Mouse (Mus musculus): ENCODE data around the gene Stard13. TPM values are rescaled to one million over a fixed set of nuclear protein-coding genes. Genes with fewer than 3 reads are reported as not detected.

Gene Stard13
- polyA plus RNA-seq, 1 experiment from 2014 or later, result 3.7 TPM

DNA sequence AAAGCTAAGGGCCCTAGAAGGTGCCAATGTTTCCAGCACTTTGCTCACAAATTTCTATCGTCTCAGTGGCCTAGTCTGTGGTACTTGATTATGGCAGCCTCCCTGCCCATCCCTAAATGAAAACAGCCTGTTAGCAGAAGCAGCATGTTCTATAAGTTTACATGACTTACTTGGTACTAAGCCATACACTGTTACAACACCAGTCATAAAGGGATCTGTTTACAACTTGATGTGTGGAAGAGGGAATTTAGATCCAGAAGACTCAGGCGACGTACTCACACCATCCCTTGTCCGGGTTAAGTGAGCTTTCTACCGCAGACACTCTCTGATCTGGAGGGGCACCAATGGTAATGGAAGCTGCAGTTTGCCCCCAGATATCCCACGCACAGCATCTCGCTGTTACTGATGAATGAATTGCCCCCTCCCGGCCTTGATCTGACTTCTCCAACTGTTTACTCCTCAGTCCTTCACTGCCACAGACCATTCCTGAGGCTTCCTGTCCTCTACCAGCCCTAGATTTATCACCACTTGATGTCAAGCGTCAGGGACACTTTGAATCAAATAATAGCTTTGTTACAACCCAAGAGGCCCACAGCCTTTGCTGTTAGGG is 53.4 kb downstream of the Stard13 start:
- Histone ChIP-seq H3K9ac (ENCODE audit: low read depth, low read length) (no peak overlapping the region), H3K36me3 (ENCODE audit: control insufficient read depth, insufficient read depth) (no peaks in the 10 kb centered on the region), H3K4me1 (replicated peaks; ENCODE audit: control insufficient read depth, insufficient read depth, low read length) (peaks cover 6% of the 10 kb centered on the region), H3K27me3 (replicated peaks; ENCODE audit: control insufficient read depth, insufficient read depth, low read length) (no peaks in the 10 kb centered on the region), H3K4me2 (replicated peaks; ENCODE audit: low read depth) (no peak overlapping the region), H3K27ac (ENCODE audit: low read depth, low read length) (no peak overlapping the region), H3K4me3 (ENCODE audit: low read depth, low read length) (no peak overlapping the region), H3K9me3 (ENCODE audit: control insufficient read depth) (no peaks in the 10 kb centered on the region)
- no peak for ATAC-seq
- whole genome bisulfite sequencing, result 71% methylated on average over 9 of the region's 9 CpGs
- TF ChIP-seq CTCF (IDR thresholded peaks at IDR 0.05; ENCODE audit: low read depth), result no peak

DNA sequence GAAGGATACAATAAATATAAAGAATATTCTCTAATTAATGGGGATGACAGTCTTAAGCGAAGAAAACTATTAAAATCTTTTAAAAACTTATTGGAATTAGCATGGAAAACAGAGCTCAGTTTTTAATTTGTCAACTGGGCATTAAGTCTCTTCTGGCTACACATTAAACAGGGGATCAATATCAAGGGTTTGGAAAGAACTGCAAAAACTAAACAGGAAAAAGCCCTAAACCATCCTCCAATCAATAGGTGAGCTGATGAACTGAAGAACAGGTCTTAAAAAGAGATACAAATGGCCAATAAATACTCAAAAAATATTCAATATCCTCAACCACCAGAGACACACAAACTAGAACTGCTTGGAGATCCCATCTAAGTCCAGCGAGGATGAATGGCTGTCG is 56.5 kb downstream of the Stard13 start:
- Histone ChIP-seq H3K9ac (ENCODE audit: low read depth, low read length) (no peak overlapping the region), H3K4me1 (replicated peaks; ENCODE audit: control insufficient read depth, insufficient read depth, low read length) (peaks cover 7% of the 10 kb centered on the region), H3K4me2 (replicated peaks; ENCODE audit: low read depth) (no peak overlapping the region), H3K36me3 (ENCODE audit: control insufficient read depth, insufficient read depth) (no peaks in the 10 kb centered on the region), H3K27me3 (replicated peaks; ENCODE audit: control insufficient read depth, insufficient read depth, low read length) (no peaks in the 10 kb centered on the region), H3K27ac (ENCODE audit: low read depth, low read length) (no peak overlapping the region), H3K9me3 (ENCODE audit: control insufficient read depth) (no peaks in the 10 kb centered on the region), H3K4me3 (ENCODE audit: low read depth, low read length) (no peak overlapping the region)
- 87% methylated on average over 3 of the region's 3 CpGs for WGBS
- ATAC-seq, result no peak
- no peak for TF ChIP-seq CTCF (IDR thresholded peaks at IDR 0.05; ENCODE audit: low read depth)

DNA sequence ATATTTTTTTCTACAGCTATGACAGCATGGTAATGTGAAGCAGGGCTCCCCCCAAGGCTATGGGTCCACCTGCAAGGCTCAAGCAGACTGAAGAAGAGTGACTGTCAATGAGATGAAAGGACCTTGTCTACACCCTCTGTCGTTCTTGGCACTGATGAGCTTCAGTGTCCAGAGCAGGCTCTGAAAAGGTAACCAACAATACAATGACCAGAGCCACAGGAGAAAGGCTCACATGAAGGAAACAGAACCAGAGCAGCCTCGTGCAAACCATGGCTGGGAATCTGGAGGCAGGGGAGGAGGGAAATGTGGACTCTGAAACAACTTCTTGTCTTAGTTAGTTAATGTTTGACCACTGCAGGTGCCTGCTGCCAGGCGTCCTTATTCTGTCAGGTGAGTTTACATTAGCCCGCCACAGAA is 57.7 kb downstream of the Stard13 start:
- ATAC-seq, result peak; percentile 92
- Histone ChIP-seq H3K27ac (ENCODE audit: low read depth, low read length) (peak overlapping the region; percentile 47; the same call in 1 of the 2 replicates), H3K4me1 (replicated peaks; ENCODE audit: control insufficient read depth, insufficient read depth, low read length) (peaks cover 7% of the 10 kb centered on the region), H3K27me3 (replicated peaks; ENCODE audit: control insufficient read depth, insufficient read depth, low read length) (no peaks in the 10 kb centered on the region), H3K36me3 (ENCODE audit: control insufficient read depth, insufficient read depth) (no peaks in the 10 kb centered on the region), H3K4me3 (ENCODE audit: low read depth, low read length) (no peak overlapping the region), H3K9me3 (ENCODE audit: control insufficient read depth) (no peaks in the 10 kb centered on the region), H3K4me2 (replicated peaks; ENCODE audit: low read depth) (no peak overlapping the region), H3K9ac (ENCODE audit: low read depth, low read length) (no peak overlapping the region)
- TF ChIP-seq CTCF (IDR thresholded peaks at IDR 0.05; ENCODE audit: low read depth), result no peak
- 26% methylated on average over 4 of the region's 4 CpGs for WGBS

DNA sequence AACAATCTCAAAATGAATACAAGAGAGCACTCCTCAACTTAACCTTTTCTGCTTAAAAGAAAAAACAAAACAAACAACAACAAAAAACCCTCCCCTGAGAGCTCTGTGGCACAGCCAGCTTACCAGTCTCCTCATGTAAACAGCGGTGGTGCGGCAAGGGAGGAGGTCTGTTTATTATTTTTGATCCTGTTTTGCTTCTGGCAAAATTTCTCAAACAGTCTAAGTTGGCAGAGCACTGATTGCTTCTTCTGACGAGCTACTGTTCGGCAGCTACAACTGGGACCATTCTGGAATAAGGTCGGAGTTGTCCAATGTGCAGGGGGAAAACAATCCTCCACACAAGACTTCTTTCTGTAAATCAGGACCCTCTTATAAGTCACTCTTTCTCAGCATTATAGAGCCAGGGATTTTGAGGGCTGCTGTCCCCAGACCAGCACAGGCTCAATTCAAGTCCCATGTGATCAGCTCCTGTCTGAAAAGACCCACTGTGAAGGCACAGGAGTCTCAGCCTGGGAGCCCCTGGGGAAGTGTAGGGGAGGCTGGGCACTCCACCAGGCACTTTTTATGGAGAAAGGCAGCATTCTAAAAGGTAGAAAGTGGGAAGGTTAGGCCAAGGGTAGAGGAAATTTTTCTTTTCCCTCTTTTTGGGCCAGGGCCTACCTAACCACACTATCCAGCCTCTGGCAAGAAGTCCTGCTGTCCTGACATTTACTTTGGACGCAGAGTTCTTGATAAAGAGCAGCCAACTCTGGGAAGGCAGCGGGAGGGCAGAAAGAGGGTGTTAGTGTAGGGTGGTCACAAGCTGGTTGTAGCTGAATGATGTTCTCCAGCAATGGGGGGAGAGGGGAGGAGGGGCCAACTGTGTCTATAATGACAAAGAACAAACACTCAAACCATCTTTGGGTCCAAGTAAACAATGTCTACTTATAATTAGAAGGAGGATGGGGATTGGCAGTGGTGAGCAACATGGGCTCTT is 58.9 kb downstream of the Stard13 start:
- Histone ChIP-seq H3K9me3 (ENCODE audit: control insufficient read depth) (no peaks in the 10 kb centered on the region), H3K4me3 (ENCODE audit: low read depth, low read length) (no peak overlapping the region), H3K27ac (ENCODE audit: low read depth, low read length) (no peak overlapping the region), H3K9ac (ENCODE audit: low read depth, low read length) (no peak overlapping the region), H3K36me3 (ENCODE audit: control insufficient read depth, insufficient read depth) (no peaks in the 10 kb centered on the region), H3K4me1 (replicated peaks; ENCODE audit: control insufficient read depth, insufficient read depth, low read length) (peaks cover 7% of the 10 kb centered on the region), H3K27me3 (replicated peaks; ENCODE audit: control insufficient read depth, insufficient read depth, low read length) (no peaks in the 10 kb centered on the region), H3K4me2 (replicated peaks; ENCODE audit: low read depth) (no peak overlapping the region)
- WGBS, result 70% methylated on average over 7 of the region's 7 CpGs
- TF ChIP-seq CTCF (IDR thresholded peaks at IDR 0.05; ENCODE audit: low read depth), result no peak
- no peak for ATAC-seq

DNA sequence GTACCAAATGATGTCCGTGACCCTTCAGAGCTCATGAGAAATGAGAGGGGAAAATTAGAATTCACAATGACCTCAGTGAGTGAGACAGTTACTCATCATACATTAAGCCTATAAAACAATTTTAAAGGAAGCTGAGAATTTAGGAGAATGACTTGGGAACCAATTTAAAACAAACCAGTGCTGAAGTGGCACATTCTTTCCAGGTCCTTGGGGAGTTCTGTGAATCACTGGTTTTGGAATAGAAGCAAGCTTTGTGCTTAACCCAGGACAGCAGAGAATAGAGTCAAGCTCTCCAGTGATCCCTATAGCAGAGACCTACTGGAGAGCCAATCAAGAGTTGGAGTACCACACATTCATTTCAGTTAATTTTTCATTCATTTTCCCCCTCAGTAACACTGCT is 59.9 kb downstream of the Stard13 start:
- no peaks in the 10 kb centered on the region for H3K9me3 ChIP-seq (ENCODE audit: control insufficient read depth)
- H3K36me3 ChIP-seq (ENCODE audit: control insufficient read depth, insufficient read depth), result no peaks in the 10 kb centered on the region
- no peak overlapping the region for H3K4me2 ChIP-seq (replicated peaks; ENCODE audit: low read depth)
- TF ChIP-seq CTCF (IDR thresholded peaks at IDR 0.05; ENCODE audit: low read depth), result no peak
- H3K27ac ChIP-seq (ENCODE audit: low read depth, low read length), result no peak overlapping the region
- H3K27me3 ChIP-seq (replicated peaks; ENCODE audit: control insufficient read depth, insufficient read depth, low read length), result no peaks in the 10 kb centered on the region
- ATAC-seq, result no peak
- peaks cover 7% of the 10 kb centered on the region for H3K4me1 ChIP-seq (replicated peaks; ENCODE audit: control insufficient read depth, insufficient read depth, low read length)
- 75% methylated on average over 1 of the region's 1 CpGs for WGBS
- H3K4me3 ChIP-seq (ENCODE audit: low read depth, low read length), result no peak overlapping the region
- H3K9ac ChIP-seq (ENCODE audit: low read depth, low read length), result no peak overlapping the region

DNA sequence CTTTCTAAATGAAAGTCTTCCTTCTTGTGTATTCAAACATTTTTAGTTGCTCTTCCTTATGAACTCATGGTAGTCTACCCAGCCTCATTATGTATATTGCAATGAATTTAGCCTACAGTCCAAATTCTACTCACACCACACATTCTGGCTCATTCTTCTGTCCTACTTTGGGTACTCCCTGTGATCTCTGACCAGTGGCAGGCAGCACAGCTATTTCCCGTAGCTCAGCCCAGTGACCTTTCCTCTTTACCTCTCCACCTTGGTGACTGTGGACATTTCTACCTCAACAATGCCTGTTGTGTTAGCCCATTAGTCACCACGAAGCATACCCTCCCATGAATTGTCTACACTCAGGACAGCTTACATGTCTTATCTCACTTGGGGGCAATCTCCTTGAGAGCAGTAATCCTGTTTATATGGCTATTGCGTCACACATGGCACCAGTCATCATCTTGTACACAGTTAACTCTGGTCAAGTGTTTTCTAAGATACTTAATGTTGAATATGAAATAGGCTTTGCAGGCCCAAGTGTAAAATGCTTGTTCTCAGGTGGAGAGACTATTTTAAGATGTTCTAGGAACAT is 63.4 kb downstream of the Stard13 start:
- Histone ChIP-seq H3K9ac (ENCODE audit: low read depth, low read length) (no peak overlapping the region), H3K4me1 (replicated peaks; ENCODE audit: control insufficient read depth, insufficient read depth, low read length) (peaks cover 3% of the 10 kb centered on the region), H3K27me3 (replicated peaks; ENCODE audit: control insufficient read depth, insufficient read depth, low read length) (no peaks in the 10 kb centered on the region), H3K4me2 (replicated peaks; ENCODE audit: low read depth) (no peak overlapping the region), H3K9me3 (ENCODE audit: control insufficient read depth) (no peaks in the 10 kb centered on the region), H3K36me3 (ENCODE audit: control insufficient read depth, insufficient read depth) (no peaks in the 10 kb centered on the region), H3K4me3 (ENCODE audit: low read depth, low read length) (no peak overlapping the region), H3K27ac (ENCODE audit: low read depth, low read length) (no peak overlapping the region)
- TF ChIP-seq CTCF (IDR thresholded peaks at IDR 0.05; ENCODE audit: low read depth), result no peak
- peak; percentile 71 for ATAC-seq
- 40% methylated on average over 3 of the region's 3 CpGs for WGBS

All from intestine, postnatal 0 days (tissue).